Mouse (Mus musculus): Measurements from ENCODE around the gene Ttc38. TPM values are rescaled to one million over a fixed set of nuclear protein-coding genes. Genes with fewer than 3 reads are reported as not detected.
"Not testable (repeated sequence)": the region's sequence is repeated elsewhere in the genome, so short reads cannot be mapped to it uniquely, and the experiment has no call there.

Gene Ttc38
- polyA plus RNA-seq, 1 experiment from 2014 or later = 2.7 TPM

- H3K27ac ChIP-seq = no peak overlapping the region
- no peak for ATAC-seq (ENCODE audit: low FRiP score)
- WGBS = 59% methylated on average over 5 of the region's 5 CpGs
Measured at GRCm38 (mm10) chr15:85829470-85829869, 2.6 kb upstream of the Ttc38 start.

GRCm38 (mm10) chr15:85832599-85832998 lies 493 bp downstream of the Ttc38 start:
- Histone ChIP-seq H3K36me3 (replicated peaks) (no peaks in the 10 kb centered on the region), H3K27me3 (0 out of 2 replicates have a peak, but pooled peaks cover 4% of the 10 kb centered on the region), H3K9ac (peak overlapping the region; percentile 59), H3K4me1 (peaks cover 12% of the 10 kb centered on the region), H3K9me3 (no peaks in the 10 kb centered on the region), H3K4me2 (peak overlapping the region; percentile 69), H3K27ac (no peak overlapping the region), H3K4me3 (replicated peaks) (peak overlapping the region; percentile 51)
- 50% methylated on average over 8 of the region's 8 CpGs for WGBS
- no peak for ATAC-seq (ENCODE audit: low FRiP score)

More at GRCm38 (mm10) chr15:85829470-85829869, 2.6 kb upstream of the Ttc38 start:
- Histone ChIP-seq H3K4me3 (replicated peaks) (no peak overlapping the region), H3K9me3 (no peaks in the 10 kb centered on the region), H3K9ac (no peak overlapping the region), H3K4me2 (no peak overlapping the region), H3K4me1 (peaks cover 12% of the 10 kb centered on the region), H3K36me3 (replicated peaks) (no peaks in the 10 kb centered on the region), H3K27me3 (0 out of 2 replicates have a peak, but pooled peaks cover 4% of the 10 kb centered on the region)

- 70% methylated on average over 3 of the region's 3 CpGs for WGBS
- no peak for ATAC-seq (ENCODE audit: low FRiP score)
- H3K9ac ChIP-seq = no peak overlapping the region
Measured at GRCm38 (mm10) chr15:85835335-85835734, 3.2 kb downstream of the Ttc38 start.

GRCm38 (mm10) chr15:85836887-85837286 lies 4.8 kb downstream of the Ttc38 start:
- no peak overlapping the region for H3K4me2 ChIP-seq
- H3K9me3 ChIP-seq = no peaks in the 10 kb centered on the region
- no peak for ATAC-seq (ENCODE audit: low FRiP score)
- H3K27me3 ChIP-seq = no peaks in the 10 kb centered on the region
- no peak overlapping the region for H3K9ac ChIP-seq
- H3K4me3 ChIP-seq (replicated peaks) = no peak overlapping the region
- H3K36me3 ChIP-seq (replicated peaks) = no peaks in the 10 kb centered on the region
- 97% methylated on average over 5 of the region's 5 CpGs for WGBS
- peaks cover 9% of the 10 kb centered on the region for H3K4me1 ChIP-seq
- H3K27ac ChIP-seq = no peak overlapping the region

More at GRCm38 (mm10) chr15:85835335-85835734, 3.2 kb downstream of the Ttc38 start:
- Histone ChIP-seq H3K27ac (no peak overlapping the region), H3K27me3 (no peaks in the 10 kb centered on the region), H3K36me3 (replicated peaks) (no peaks in the 10 kb centered on the region), H3K4me3 (replicated peaks) (no peak overlapping the region), H3K4me1 (peaks cover 12% of the 10 kb centered on the region), H3K4me2 (no peak overlapping the region), H3K9me3 (no peaks in the 10 kb centered on the region)

GRCm38 (mm10) chr15:85840983-85841382 lies 8.9 kb downstream of the Ttc38 start:
- WGBS = 48% methylated on average over 6 of the region's 6 CpGs
- ATAC-seq (ENCODE audit: low FRiP score) = no peak
- Histone ChIP-seq H3K9ac (no peak overlapping the region), H3K9me3 (no peaks in the 10 kb centered on the region), H3K27ac (no peak overlapping the region), H3K27me3 (no peaks in the 10 kb centered on the region), H3K4me1 (peaks cover 2% of the 10 kb centered on the region; the same call in 1 of the 2 replicates), H3K4me2 (no peak overlapping the region), H3K4me3 (replicated peaks) (no peak overlapping the region), H3K36me3 (replicated peaks) (no peaks in the 10 kb centered on the region)

GRCm38 (mm10) chr15:85841796-85842360 lies 9.8 kb downstream of the Ttc38 start:
- H3K27ac ChIP-seq = no peak overlapping the region
- H3K4me1 ChIP-seq = peaks cover 2% of the 10 kb centered on the region; the same call in 1 of the 2 replicates
- no peak overlapping the region for H3K9ac ChIP-seq
- 77% methylated on average over 5 of the region's 5 CpGs for WGBS
- H3K4me2 ChIP-seq = no peak overlapping the region
- no peak for ATAC-seq (ENCODE audit: low FRiP score)
- no peaks in the 10 kb centered on the region for H3K9me3 ChIP-seq
- H3K36me3 ChIP-seq (replicated peaks) = no peaks in the 10 kb centered on the region
- H3K27me3 ChIP-seq = no peaks in the 10 kb centered on the region
- no peak overlapping the region for H3K4me3 ChIP-seq (replicated peaks)

- Histone ChIP-seq H3K27ac (no peak overlapping the region), H3K4me2 (no peak overlapping the region), H3K36me3 (replicated peaks) (no peaks in the 10 kb centered on the region), H3K9ac (no peak overlapping the region), H3K4me3 (replicated peaks) (no peak overlapping the region), H3K27me3 (no peaks in the 10 kb centered on the region), H3K4me1 (peaks cover 2% of the 10 kb centered on the region; the same call in 1 of the 2 replicates), H3K9me3 (no peaks in the 10 kb centered on the region)
- ATAC-seq (ENCODE audit: low FRiP score) = no peak
Measured at GRCm38 (mm10) chr15:85845071-85845470, 13.0 kb downstream of the Ttc38 start.

GRCm38 (mm10) chr15:85851656-85852392 lies 19.7 kb downstream of the Ttc38 start:
- H3K27ac ChIP-seq = no peak overlapping the region
- no peak for ATAC-seq (ENCODE audit: low FRiP score)
- no peak overlapping the region for H3K4me3 ChIP-seq (replicated peaks)
- H3K27me3 ChIP-seq = no peaks in the 10 kb centered on the region
- no peaks in the 10 kb centered on the region for H3K36me3 ChIP-seq (replicated peaks)
- no peaks in the 10 kb centered on the region for H3K4me1 ChIP-seq
- H3K9ac ChIP-seq = no peak overlapping the region
- no peak overlapping the region for H3K4me2 ChIP-seq
- 82% methylated on average over 12 of the region's 12 CpGs for WGBS
- H3K9me3 ChIP-seq = no peaks in the 10 kb centered on the region

GRCm38 (mm10) chr15:85858980-85859489 lies 26.9 kb downstream of the Ttc38 start:
- peak; percentile 57 for ATAC-seq (ENCODE audit: low FRiP score)
- 11% methylated on average over 15 of the region's 15 CpGs for WGBS
- peaks cover 27% of the 10 kb centered on the region for H3K36me3 ChIP-seq (replicated peaks)
- H3K4me1 ChIP-seq = peaks cover 25% of the 10 kb centered on the region
- no peaks in the 10 kb centered on the region for H3K27me3 ChIP-seq
- H3K9me3 ChIP-seq = no peaks in the 10 kb centered on the region
- peak overlapping the region; percentile 78 for H3K4me3 ChIP-seq (replicated peaks)
- H3K9ac ChIP-seq = peak overlapping the region; percentile 87
- peak overlapping the region; percentile 59 for H3K27ac ChIP-seq
- peak overlapping the region; percentile 86 for H3K4me2 ChIP-seq

- no peaks in the 10 kb centered on the region for H3K9me3 ChIP-seq
- H3K27ac ChIP-seq = peak within 1 kb of the TSS; percentile 75
- H3K4me3 ChIP-seq (replicated peaks) = peak within 1 kb of the TSS; percentile 78
- peaks cover 25% of the 10 kb centered on the region for H3K4me1 ChIP-seq
- no peaks in the 10 kb centered on the region for H3K27me3 ChIP-seq
- ATAC-seq (ENCODE audit: low FRiP score) = peak; percentile 98
- under 1% methylated on average over 42 of the region's 42 CpGs for WGBS
- peak within 1 kb of the TSS; percentile 86 for H3K4me2 ChIP-seq
- peak within 1 kb of the TSS; percentile 87 for H3K9ac ChIP-seq
- H3K36me3 ChIP-seq (replicated peaks) = peaks cover 32% of the 10 kb centered on the region
Measured at GRCm38 (mm10) chr15:85859490-85860031, 27.5 kb downstream of the Ttc38 start, which contains the start of gene Gtse1. Gene Gtse1 (plus strand): TSS chr15:85859745.

- H3K27ac ChIP-seq; H3K4me2 ChIP-seq; ATAC-seq (ENCODE audit: low FRiP score); H3K27me3 ChIP-seq; H3K4me3 ChIP-seq (replicated peaks); H3K9ac ChIP-seq; H3K4me1 ChIP-seq; H3K9me3 ChIP-seq: not testable (repeated sequence)
- WGBS = 92% methylated on average over 7 of the region's 7 CpGs
- H3K36me3 ChIP-seq (replicated peaks) = peaks cover 93% of the 10 kb centered on the region
Measured at GRCm38 (mm10) chr15:85865913-85866312, 33.8 kb downstream of the Ttc38 start.

- ATAC-seq (ENCODE audit: low FRiP score) = 0 out of 2 replicates have a peak, but pooled peaks have one; percentile 46
- Histone ChIP-seq H3K4me3 (replicated peaks) (no peak overlapping the region), H3K9me3 (no peaks in the 10 kb centered on the region), H3K27ac (no peak overlapping the region), H3K4me1 (no peaks in the 10 kb centered on the region), H3K36me3 (replicated peaks) (peaks cover 98% of the 10 kb centered on the region), H3K4me2 (no peak overlapping the region), H3K27me3 (no peaks in the 10 kb centered on the region), H3K9ac (no peak overlapping the region)
- 52% methylated on average over 6 of the region's 6 CpGs for WGBS
Measured at GRCm38 (mm10) chr15:85867696-85868095, 35.6 kb downstream of the Ttc38 start.
